ENCODE assay signal across 14 mouse cellular contexts in the genomic region with DNA sequence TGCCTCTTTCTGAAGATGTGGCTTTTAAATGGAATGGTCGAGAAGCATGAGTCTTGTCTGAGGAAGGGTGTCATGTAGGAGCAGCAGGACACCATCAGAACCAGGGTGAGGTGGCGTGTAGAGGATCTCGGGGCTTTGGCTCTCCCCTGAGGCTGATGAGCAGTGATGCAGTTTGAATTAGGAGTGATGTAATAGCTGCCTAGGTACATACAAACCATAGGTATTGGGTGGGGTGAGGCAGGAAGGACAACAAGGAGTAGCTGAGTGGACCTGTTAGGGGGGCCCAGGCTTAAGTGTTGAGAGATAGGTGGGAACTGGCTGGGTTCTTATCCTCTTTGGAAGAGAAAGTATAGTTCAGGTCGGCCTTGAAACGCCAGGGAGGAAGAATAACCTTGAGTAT. TPM values are rescaled to one million over a fixed set of nuclear protein-coding genes. Genes with fewer than 3 reads are reported as not detected.
DNase-seq lines count a peak whose midpoint lies in the region; ATAC-seq and TF ChIP-seq lines count a peak whose summit lies in the region.
"Had no signal": no experiment of that assay in that cellular context is flagged by ENCODE, and none has a peak within 500 bp of the region (broad histone marks: within the 10 kb centered on the region; RNA-seq: fewer than 3 reads in every experiment).

No protein-coding gene starts in this region.

- H3K9me3 ChIP-seq in forebrain, embryonic 14.5 days (replicated peaks; ENCODE audit: control insufficient read depth, low read length): no peaks in the 10 kb centered on the region
- H3K9me3 ChIP-seq in forebrain, embryonic 10.5 days: no peaks in the 10 kb centered on the region
- H3K9me3 ChIP-seq in hindbrain, postnatal 0 days (ENCODE audit: low read length): no peaks in the 10 kb centered on the region
- no peaks in the 10 kb centered on the region for H3K9me3 ChIP-seq in hindbrain, embryonic 11.5 days (ENCODE audit: control insufficient read depth, low read length)
- no peaks in the 10 kb centered on the region for H3K9me3 ChIP-seq in neural tube, embryonic 15.5 days (replicated peaks)
- H3K9me3 ChIP-seq in stomach, postnatal 0 days (ENCODE audit: control insufficient read depth, low read length): no peaks in the 10 kb centered on the region
- H3K9me3 ChIP-seq: midbrain, embryonic 10.5 days had no signal

- TF ChIP-seq CTCF in hindbrain, postnatal 0 days (IDR thresholded peaks at IDR 0.05; ENCODE audit: low read depth): no peak
- TF ChIP-seq CTCF in stomach, postnatal 0 days (IDR thresholded peaks at IDR 0.05; ENCODE audit: low read depth): no peak

- peaks cover 40% of the 10 kb centered on the region for H3K4me1 ChIP-seq in forebrain, embryonic 14.5 days (ENCODE audit: control insufficient read depth, insufficient read depth, low read length)
- H3K4me1 ChIP-seq in forebrain, embryonic 10.5 days: peaks cover 45% of the 10 kb centered on the region
- H3K4me1 ChIP-seq in hindbrain, postnatal 0 days (ENCODE audit: insufficient read depth, low read length): peaks cover 23% of the 10 kb centered on the region
- H3K4me1 ChIP-seq in hindbrain, embryonic 11.5 days (replicated peaks; ENCODE audit: control insufficient read depth, insufficient read depth, low read length): peaks cover 9% of the 10 kb centered on the region
- peaks cover 58% of the 10 kb centered on the region for H3K4me1 ChIP-seq in neural tube, embryonic 15.5 days
- peaks cover 9% of the 10 kb centered on the region for H3K4me1 ChIP-seq in stomach, postnatal 0 days (replicated peaks; ENCODE audit: control insufficient read depth, insufficient read depth)

- H3K27ac ChIP-seq in forebrain, embryonic 14.5 days (ENCODE audit: low read depth, low read length): peak overlapping the region; percentile 79
- no peak overlapping the region for H3K27ac ChIP-seq in forebrain, embryonic 10.5 days
- H3K27ac ChIP-seq in hindbrain, postnatal 0 days: peak overlapping the region; percentile 54; the same call in 1 of the 2 replicates
- no peak overlapping the region for H3K27ac ChIP-seq in hindbrain, embryonic 11.5 days (ENCODE audit: low read depth, low read length)
- 0 out of 2 replicates have a peak overlapping the region, but pooled peaks have one; percentile 65 for H3K27ac ChIP-seq in neural tube, embryonic 15.5 days (replicated peaks)
- peak overlapping the region; percentile 79; the same call in 1 of the 2 replicates for H3K27ac ChIP-seq in stomach, postnatal 0 days (replicated peaks)
- H3K27ac ChIP-seq: liver, embryonic 14.5 days had no signal

- no peaks in the 10 kb centered on the region for H3K27me3 ChIP-seq in forebrain, embryonic 14.5 days (replicated peaks; ENCODE audit: control insufficient read depth, insufficient read depth, low read length)
- H3K27me3 ChIP-seq in forebrain, embryonic 10.5 days (ENCODE audit: poor library complexity, severe bottlenecking): no peaks in the 10 kb centered on the region
- no peaks in the 10 kb centered on the region for H3K27me3 ChIP-seq in hindbrain, postnatal 0 days (ENCODE audit: insufficient read depth, low read length)
- H3K27me3 ChIP-seq in hindbrain, embryonic 11.5 days (ENCODE audit: control insufficient read depth, insufficient read depth, low read length): no peaks in the 10 kb centered on the region
- no peaks in the 10 kb centered on the region for H3K27me3 ChIP-seq in neural tube, embryonic 15.5 days (replicated peaks)
- H3K27me3 ChIP-seq in stomach, postnatal 0 days (ENCODE audit: control insufficient read depth, insufficient read depth, low read length): no peaks in the 10 kb centered on the region

- no peak for ATAC-seq in forebrain, embryonic 14.5 days
- no peak for ATAC-seq in hindbrain, postnatal 0 days
- no peak for ATAC-seq in hindbrain, embryonic 11.5 days (ENCODE audit: low FRiP score)
- ATAC-seq in neural tube, embryonic 15.5 days (ENCODE audit: low FRiP score): no peak
- ATAC-seq in stomach, postnatal 0 days (ENCODE audit: low FRiP score, low TSS enrichment): no peak; the same call in 1 of the 2 replicates

- no peak for TF ChIP-seq EP300 in stomach, postnatal 0 days (optimal IDR thresholded peaks at IDR 0.05)

- no peak overlapping the region for H3K4me2 ChIP-seq in forebrain, embryonic 14.5 days (ENCODE audit: low read length)
- H3K4me2 ChIP-seq in hindbrain, postnatal 0 days (ENCODE audit: low read depth, low read length): no peak overlapping the region
- H3K4me2 ChIP-seq in hindbrain, embryonic 11.5 days (replicated peaks; ENCODE audit: low read depth, low read length): no peak overlapping the region
- H3K4me2 ChIP-seq in neural tube, embryonic 15.5 days: no peak overlapping the region
- H3K4me2 ChIP-seq in stomach, postnatal 0 days (replicated peaks; ENCODE audit: low read depth): no peak overlapping the region

- peaks cover 13% of the 10 kb centered on the region; the same call in 1 of the 2 replicates for H3K36me3 ChIP-seq in forebrain, embryonic 14.5 days (ENCODE audit: control insufficient read depth, insufficient read depth, low read length)
- peaks cover 63% of the 10 kb centered on the region for H3K36me3 ChIP-seq in forebrain, embryonic 10.5 days (replicated peaks)
- H3K36me3 ChIP-seq in hindbrain, postnatal 0 days (ENCODE audit: insufficient read depth, low read length): no peaks in the 10 kb centered on the region
- no peaks in the 10 kb centered on the region for H3K36me3 ChIP-seq in hindbrain, embryonic 11.5 days (ENCODE audit: control insufficient read depth, insufficient read depth, low read length)
- H3K36me3 ChIP-seq in neural tube, embryonic 15.5 days: no peaks in the 10 kb centered on the region
- H3K36me3 ChIP-seq in stomach, postnatal 0 days (ENCODE audit: control insufficient read depth, insufficient read depth, low read length): no peaks in the 10 kb centered on the region

- no peak overlapping the region for H3K4me3 ChIP-seq in forebrain, embryonic 14.5 days (ENCODE audit: low read depth, low read length)
- H3K4me3 ChIP-seq in forebrain, embryonic 10.5 days: no peak overlapping the region
- H3K4me3 ChIP-seq in hindbrain, postnatal 0 days (ENCODE audit: low read length): no peak overlapping the region
- H3K4me3 ChIP-seq in hindbrain, embryonic 11.5 days (ENCODE audit: low read depth, low read length): no peak overlapping the region
- H3K4me3 ChIP-seq in neural tube, embryonic 15.5 days (replicated peaks): no peak overlapping the region
- H3K4me3 ChIP-seq in stomach, postnatal 0 days (ENCODE audit: low read depth, low read length): no peak overlapping the region
- H3K4me3 ChIP-seq: midbrain, embryonic 10.5 days had no signal

- WGBS in forebrain, embryonic 14.5 days: 83% methylated on average over 5 of the region's 5 CpGs
- 89% methylated on average over 5 of the region's 5 CpGs for WGBS in forebrain, embryonic 10.5 days
- WGBS in hindbrain, postnatal 0 days: 80% methylated on average over 5 of the region's 5 CpGs
- 93% methylated on average over 5 of the region's 5 CpGs for WGBS in hindbrain, embryonic 11.5 days
- WGBS in neural tube, embryonic 15.5 days: 82% methylated on average over 5 of the region's 5 CpGs
- 61% methylated on average over 5 of the region's 5 CpGs for whole genome bisulfite sequencing in stomach, postnatal 0 days

- no peak overlapping the region for H3K9ac ChIP-seq in forebrain, embryonic 14.5 days (ENCODE audit: low read length)
- H3K9ac ChIP-seq in hindbrain, postnatal 0 days (replicated peaks; ENCODE audit: low read length): no peak overlapping the region
- H3K9ac ChIP-seq in hindbrain, embryonic 11.5 days (ENCODE audit: low read depth, low read length): no peak overlapping the region
- H3K9ac ChIP-seq in neural tube, embryonic 15.5 days (replicated peaks): no peak overlapping the region
- no peak overlapping the region for H3K9ac ChIP-seq in stomach, postnatal 0 days (ENCODE audit: low read length)
- H3K9ac ChIP-seq: liver, embryonic 14.5 days had no signal

- DNase-seq in forebrain, embryonic 14.5 days (ENCODE audit: low spot score): no peak
- no peak for DNase-seq in forebrain, embryonic 10.5 days (ENCODE audit: extremely low spot score, low spot score)
- no peak for DNase-seq in hindbrain, postnatal 0 days (ENCODE audit: low spot score)
- no peak for DNase-seq in hindbrain, embryonic 11.5 days (ENCODE audit: low spot score)
- no peak for DNase-seq in neural tube, embryonic 10.5 days (ENCODE audit: extremely low spot score, low spot score)
- no peak for DNase-seq in stomach, postnatal 0 days (ENCODE audit: low spot score)
- no peak for DNase-seq in cerebellum, adult 9-10 months
- DNase-seq: adrenal gland, adult 8-10 months; gastrocnemius, postnatal 25 days; kidney, postnatal 10 days had no signal

RNA-seq across cellular contexts. Expression of a gene that starts 27.4 kb away (rescaled TPM):
- polyA plus RNA-seq in forebrain, embryonic 14.5 days (2014; fragmentation: Nextera tagmentation; extraction: Ambion mirVana): not detected in 2 replicates
- 0.07 and 0.10 TPM in 2 replicates for polyA plus RNA-seq in forebrain, embryonic 10.5 days (2016; fragmentation: Nextera tagmentation; extraction: Ambion mirVana)
- total RNA-seq in hindbrain, postnatal 0 days (2014; rRNA removed): not detected in 2 replicates
- polyA plus RNA-seq in hindbrain, postnatal 0 days (2015; fragmentation: Nextera tagmentation; extraction: Ambion mirVana): 0.19 and 0.24 TPM in 2 replicates
- polyA plus RNA-seq in hindbrain, embryonic 11.5 days (2014; fragmentation: Nextera tagmentation; extraction: Ambion mirVana): not detected in 2 replicates
- 0.49 and 0.55 TPM in 2 replicates for polyA plus RNA-seq in neural tube, embryonic 15.5 days (2015; fragmentation: Nextera tagmentation; extraction: Ambion mirVana)
- 3.0 and 3.1 TPM in 2 replicates for polyA plus RNA-seq in stomach, postnatal 0 days (2015; fragmentation: Nextera tagmentation; extraction: Ambion mirVana)
- polyA plus RNA-seq: C2C12 had no signal

RNA-seq across cellular contexts. Expression of a gene that starts 43.9 kb away (rescaled TPM):
- 22.9 and 24.4 TPM in 2 replicates for polyA plus RNA-seq in forebrain, embryonic 14.5 days (2014; fragmentation: Nextera tagmentation; extraction: Ambion mirVana)
- 24.7 and 25.8 TPM in 2 replicates for polyA plus RNA-seq in forebrain, embryonic 10.5 days (2016; fragmentation: Nextera tagmentation; extraction: Ambion mirVana)
- 31.7 and 33.1 TPM in 2 replicates for total RNA-seq in hindbrain, postnatal 0 days (2014; rRNA removed)
- 15.7 and 17.5 TPM in 2 replicates for polyA plus RNA-seq in hindbrain, postnatal 0 days (2015; fragmentation: Nextera tagmentation; extraction: Ambion mirVana)
- polyA plus RNA-seq in hindbrain, embryonic 11.5 days (2014; fragmentation: Nextera tagmentation; extraction: Ambion mirVana): 24.0 and 24.8 TPM in 2 replicates
- 18.8 and 19.5 TPM in 2 replicates for polyA plus RNA-seq in neural tube, embryonic 15.5 days (2015; fragmentation: Nextera tagmentation; extraction: Ambion mirVana)
- polyA plus RNA-seq in stomach, postnatal 0 days (2015; fragmentation: Nextera tagmentation; extraction: Ambion mirVana): 9.8 and 9.9 TPM in 2 replicates

Comparison
In these comparisons a context has a peak if more than half of its experiments do, and no peak if none do; other contexts are left out.
1. H3K27ac ChIP-seq: peak in forebrain, embryonic 14.5 days (single experiment), hindbrain, postnatal 0 days (single experiment), neural tube, embryonic 15.5 days (single experiment) and stomach, postnatal 0 days (single experiment); none in forebrain, embryonic 10.5 days (single experiment) and hindbrain, embryonic 11.5 days (single experiment).